Mouse (Mus musculus) heart, adult 2 months (tissue): Measurements from ENCODE around the gene Gipc2.

Experiments used
- CTCF ChIP-seq: fragments of 200-600 bp; IDR thresholded peaks from 2 replicates; pipeline ENCODE4 v1.8.1; 2022; ENCODE audit warnings: antibody characterized with exemption, mild to moderate bottlenecking, moderate library complexity
- EP300 ChIP-seq: fragments of 200-500 bp; IDR thresholded peaks from 2 replicates; pipeline ENCODE4 v1.6.1; 2011; ENCODE audit warnings: low read depth, low read length, control low read depth; ENCODE audit not compliant: insufficient read depth
- POLR2A ChIP-seq: fragments of 200-500 bp; IDR thresholded peaks from 2 replicates; pipeline ENCODE4 v1.6.1; 2011; ENCODE audit warnings: mild to moderate bottlenecking, low read depth, low read length, control low read depth; ENCODE audit not compliant: insufficient read depth

GRCm38 (mm10) chr3:152111482-152111881 lies 54.5 kb downstream of the Gipc2 start:
- TF ChIP-seq CTCF (no peak), POLR2A (no peak), EP300 (no peak)
